Mouse (Mus musculus) c-Kit-positive CD71-positive TER-119-negative erythroid progenitor cells, embryonic 14.5 days (primary cell): ENCODE data around the gene Hnrnpa1.
"Not testable (repeated sequence)": the region's sequence is repeated elsewhere in the genome, so short reads cannot be mapped to it uniquely, and the experiment has no call there.

Experiments used
- DNase-seq: peaks from one replicate; pipeline ENCODE4 v3.0.0-alpha.2; 2013; ENCODE audit warnings: low read depth

The Hnrnpa1 gene

GRCm38 (mm10) chr15:103272419-103273279 lies 32.4 kb downstream of the Hnrnpa1 start, which contains the start of gene Copz1:
TSS of gene Copz1 (plus strand) at chr15:103272714.
- DNase-seq, result peak; percentile 99

- not testable (repeated sequence) for DNase-seq
Observed at GRCm38 (mm10) chr15:103275943-103276342, 35.7 kb downstream of the Hnrnpa1 start.

- DNase-seq, result no peak
Observed at GRCm38 (mm10) chr15:103277949-103278348, 37.7 kb downstream of the Hnrnpa1 start.

- no peak for DNase-seq
Observed at GRCm38 (mm10) chr15:103279750-103280149, 39.5 kb downstream of the Hnrnpa1 start.

GRCm38 (mm10) chr15:103280817-103281464 lies 40.7 kb downstream of the Hnrnpa1 start:
- DNase-seq, result no peak

GRCm38 (mm10) chr15:103281465-103282205 lies 41.4 kb downstream of the Hnrnpa1 start:
- no peak for DNase-seq

- DNase-seq, result no peak
Observed at GRCm38 (mm10) chr15:103284066-103284465, 43.8 kb downstream of the Hnrnpa1 start.

GRCm38 (mm10) chr15:103284647-103285046 lies 44.4 kb downstream of the Hnrnpa1 start:
- DNase-seq, result no peak

GRCm38 (mm10) chr15:103285778-103286417 lies 45.7 kb downstream of the Hnrnpa1 start:
- no peak for DNase-seq

GRCm38 (mm10) chr15:103289600-103289999 lies 49.4 kb downstream of the Hnrnpa1 start:
- no peak for DNase-seq

- no peak for DNase-seq
Observed at GRCm38 (mm10) chr15:103290417-103290816, 50.2 kb downstream of the Hnrnpa1 start.

- no peak for DNase-seq
Observed at GRCm38 (mm10) chr15:103290843-103291242, 50.6 kb downstream of the Hnrnpa1 start.

GRCm38 (mm10) chr15:103292673-103293345 lies 52.6 kb downstream of the Hnrnpa1 start:
- DNase-seq, result no peak

GRCm38 (mm10) chr15:103293375-103293774 lies 53.1 kb downstream of the Hnrnpa1 start:
- no peak for DNase-seq

- no peak for DNase-seq
Observed at GRCm38 (mm10) chr15:103294649-103295048, 54.4 kb downstream of the Hnrnpa1 start.

- DNase-seq, result no peak
Observed at GRCm38 (mm10) chr15:103295851-103296250, 55.6 kb downstream of the Hnrnpa1 start.
